Mouse (Mus musculus) kidney, adult 2 months (tissue): Measurements from ENCODE around the gene Wnt9a.

Source experiments
- CTCF ChIP-seq: fragments of 200-500 bp; conservative IDR thresholded peaks from 2 replicates; pipeline ENCODE4 v1.5.1; 2011; ENCODE audit warnings: low read depth, mild to moderate bottlenecking, control low read depth, low read length, moderate library complexity, mixed read lengths; ENCODE audit not compliant: insufficient read depth, insufficient read length
- POLR2A ChIP-seq: fragments of 200-500 bp; IDR thresholded peaks from one replicate; pipeline ENCODE4 v1.6.1; 2011; ENCODE audit warnings: low read depth, low read length, control low read depth

DNA sequence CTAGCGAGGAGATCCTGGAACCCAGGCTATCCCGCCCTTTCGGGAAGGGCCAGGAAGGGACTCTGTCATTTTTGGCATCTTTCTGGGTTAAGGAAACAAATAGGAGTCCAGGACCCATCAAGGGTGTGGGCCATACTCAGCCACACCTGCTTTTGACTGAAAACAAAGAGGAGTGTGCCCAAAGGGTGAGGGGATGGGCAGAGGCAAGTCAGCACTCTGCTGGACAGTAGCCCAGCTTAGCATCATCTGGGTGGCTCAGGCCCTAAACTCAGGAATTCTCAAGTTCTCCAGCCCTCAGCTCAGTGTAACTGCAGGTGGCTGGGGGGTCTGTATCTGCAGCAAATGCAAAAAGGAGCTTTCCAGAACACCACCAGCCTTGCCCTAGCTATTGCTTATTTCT is 71.3 kb downstream of the Wnt9a start:
- TF ChIP-seq CTCF (no peak), POLR2A (no peak)
